Mouse (Mus musculus): Measurements from ENCODE around the gene Nubpl. TPM values are rescaled to one million over a fixed set of nuclear protein-coding genes. Genes with fewer than 3 reads are reported as not detected.

The Nubpl gene
- total RNA-seq, 1 experiment, result 6.6 TPM

DNA sequence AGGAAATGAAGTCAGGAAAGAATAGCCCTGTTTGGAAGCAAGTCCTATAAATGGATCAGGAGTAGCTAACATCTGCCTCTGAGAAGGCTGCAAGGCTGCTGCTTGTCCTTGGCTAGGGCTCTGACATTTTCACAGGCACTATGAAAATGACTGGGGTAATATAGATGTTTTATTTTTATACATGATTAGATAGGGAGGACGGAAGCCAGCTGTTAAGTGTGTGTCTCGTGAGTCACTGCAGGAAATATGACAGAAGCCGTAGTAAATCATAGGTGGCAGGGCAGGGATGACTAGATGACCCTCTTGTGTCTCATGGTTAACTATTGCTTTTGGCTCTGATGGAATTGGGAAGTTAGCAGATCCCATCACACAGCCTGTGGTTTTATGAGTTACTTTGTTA lies 28.9 kb downstream of the Nubpl start:
- no peaks in the 10 kb centered on the region for H3K4me1 ChIP-seq (ENCODE audit: control insufficient read depth in 2 of 2, insufficient read depth in 2 of 2, low read length in 2 of 2, poor library complexity in 1 of 2)
- no peaks in the 10 kb centered on the region; the same call in 1 of the 2 replicates for H3K36me3 ChIP-seq (ENCODE audit: control insufficient read depth, insufficient read depth, low read length, poor library complexity, severe bottlenecking)
- no peak overlapping the region for H3K4me3 ChIP-seq (ENCODE audit: insufficient read depth in 1 of 2, low read depth in 1 of 2, low read length in 2 of 2, poor library complexity in 1 of 2, severe bottlenecking in 1 of 2)
- TF ChIP-seq HCFC1 (IDR thresholded peaks at IDR 0.05; ENCODE audit: borderline replicate concordance, insufficient read depth, low read length) (no peak), MAFK (IDR thresholded peaks at IDR 0.05; ENCODE audit: insufficient read depth, low read depth, low read length) (no peak), CHD2 (IDR thresholded peaks at IDR 0.05; ENCODE audit: low read depth, low read length) (no peak), ZC3H11A (IDR thresholded peaks at IDR 0.05; ENCODE audit: borderline replicate concordance, low read depth, low read length) (no peak), ZNF384 (IDR thresholded peaks at IDR 0.05; ENCODE audit: low read depth, low read length) (no peak)
- H3K9me3 ChIP-seq (ENCODE audit: control insufficient read depth, insufficient read depth, low read depth, low read length), result no peaks in the 10 kb centered on the region
- H3K9ac ChIP-seq (ENCODE audit: insufficient read depth, low read depth, low read length, poor library complexity, severe bottlenecking), result no peak overlapping the region
- in situ Hi-C loops (cut with MboI; ENCODE audit: low sequenced_read_pairs in 2 of 2, unreplicated experiment in 2 of 2), result no loop called here
- DNase-seq (ENCODE audit: low read depth, low spot score), result no peak
- no peak overlapping the region for H3K27ac ChIP-seq (ENCODE audit: insufficient read depth, low read depth, low read length, poor library complexity, severe bottlenecking)

DNA sequence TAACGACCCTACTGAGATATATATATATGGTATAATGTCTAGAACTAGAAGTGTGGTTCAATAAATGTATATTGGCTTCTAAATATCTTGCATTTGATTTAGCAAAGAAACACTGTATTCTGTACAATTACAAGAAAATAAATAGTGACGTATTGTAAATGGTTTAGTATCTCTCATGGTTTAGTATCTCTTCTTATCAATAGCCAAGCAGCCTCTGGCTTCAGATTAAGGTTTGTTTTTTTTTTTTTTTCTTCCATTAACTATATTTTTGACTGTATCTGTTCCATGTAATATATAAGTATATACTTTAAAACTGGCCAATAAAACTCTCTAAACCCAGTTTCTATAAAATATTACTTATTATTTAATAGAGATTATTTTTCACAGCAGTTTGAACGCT lies 31.5 kb downstream of the Nubpl start:
- no peak for DNase-seq (ENCODE audit: low read depth, low spot score)
- H3K27ac ChIP-seq (ENCODE audit: insufficient read depth, low read depth, low read length, poor library complexity, severe bottlenecking), result no peak overlapping the region
- in situ Hi-C loops (cut with MboI; ENCODE audit: low sequenced_read_pairs in 2 of 2, unreplicated experiment in 2 of 2), result no loop called here
- no peak overlapping the region for H3K9ac ChIP-seq (ENCODE audit: insufficient read depth, low read depth, low read length, poor library complexity, severe bottlenecking)
- no peaks in the 10 kb centered on the region; the same call in 1 of the 2 replicates for H3K36me3 ChIP-seq (ENCODE audit: control insufficient read depth, insufficient read depth, low read length, poor library complexity, severe bottlenecking)
- H3K9me3 ChIP-seq (ENCODE audit: control insufficient read depth, insufficient read depth, low read depth, low read length), result no peaks in the 10 kb centered on the region
- TF ChIP-seq ZNF384 (IDR thresholded peaks at IDR 0.05; ENCODE audit: low read depth, low read length), result no peak
- TF ChIP-seq ZC3H11A (IDR thresholded peaks at IDR 0.05; ENCODE audit: borderline replicate concordance, low read depth, low read length), result no peak
- no peak for TF ChIP-seq MAFK (IDR thresholded peaks at IDR 0.05; ENCODE audit: insufficient read depth, low read depth, low read length)
- TF ChIP-seq CHD2 (IDR thresholded peaks at IDR 0.05; ENCODE audit: low read depth, low read length), result no peak
- no peak for TF ChIP-seq HCFC1 (IDR thresholded peaks at IDR 0.05; ENCODE audit: borderline replicate concordance, insufficient read depth, low read length)
- H3K4me1 ChIP-seq (ENCODE audit: control insufficient read depth in 2 of 2, insufficient read depth in 2 of 2, low read length in 2 of 2, poor library complexity in 1 of 2), result no peaks in the 10 kb centered on the region
- H3K4me3 ChIP-seq (ENCODE audit: insufficient read depth in 1 of 2, low read depth in 1 of 2, low read length in 2 of 2, poor library complexity in 1 of 2, severe bottlenecking in 1 of 2), result no peak overlapping the region

DNA sequence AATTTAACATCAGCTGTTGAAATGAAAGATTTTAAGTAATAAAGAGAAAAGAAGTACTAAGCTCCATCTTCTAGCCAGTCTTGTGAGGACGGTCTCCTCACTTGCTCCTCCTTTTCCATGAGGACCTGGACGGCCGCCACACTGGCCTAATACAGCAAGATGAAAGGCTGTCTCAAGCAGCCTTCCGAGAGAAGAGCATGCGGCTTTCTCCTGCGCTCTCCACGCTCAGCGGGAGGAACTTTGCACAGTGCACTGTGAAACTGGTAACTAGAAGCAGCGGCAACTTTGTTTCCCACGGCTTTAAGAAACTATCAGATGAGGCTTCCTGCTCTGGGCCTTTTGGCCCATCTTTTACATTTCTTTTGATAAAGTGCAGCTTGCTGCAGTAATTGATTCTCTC lies 34.7 kb downstream of the Nubpl start:
- Histone ChIP-seq H3K9me3 (ENCODE audit: control insufficient read depth, insufficient read depth, low read depth, low read length) (no peaks in the 10 kb centered on the region), H3K9ac (ENCODE audit: insufficient read depth, low read depth, low read length, poor library complexity, severe bottlenecking) (no peak overlapping the region), H3K36me3 (ENCODE audit: control insufficient read depth, insufficient read depth, low read length, poor library complexity, severe bottlenecking) (no peaks in the 10 kb centered on the region; the same call in 1 of the 2 replicates), H3K27ac (ENCODE audit: insufficient read depth, low read depth, low read length, poor library complexity, severe bottlenecking) (no peak overlapping the region), H3K4me3 (ENCODE audit: insufficient read depth in 1 of 2, low read depth in 1 of 2, low read length in 2 of 2, poor library complexity in 1 of 2, severe bottlenecking in 1 of 2) (no peak overlapping the region), H3K4me1 (ENCODE audit: control insufficient read depth in 2 of 2, insufficient read depth in 2 of 2, low read length in 2 of 2, poor library complexity in 1 of 2) (no peaks in the 10 kb centered on the region)
- TF ChIP-seq HCFC1 (IDR thresholded peaks at IDR 0.05; ENCODE audit: borderline replicate concordance, insufficient read depth, low read length) (no peak), ZC3H11A (IDR thresholded peaks at IDR 0.05; ENCODE audit: borderline replicate concordance, low read depth, low read length) (no peak), MAFK (IDR thresholded peaks at IDR 0.05; ENCODE audit: insufficient read depth, low read depth, low read length) (no peak), CHD2 (IDR thresholded peaks at IDR 0.05; ENCODE audit: low read depth, low read length) (no peak), ZNF384 (IDR thresholded peaks at IDR 0.05; ENCODE audit: low read depth, low read length) (no peak)
- in situ Hi-C loops (cut with MboI; ENCODE audit: low sequenced_read_pairs in 2 of 2, unreplicated experiment in 2 of 2), result no loop called here
- no peak for DNase-seq (ENCODE audit: low read depth, low spot score)

GRCm38 (mm10) chr12:52138296-52138695 lies 40.8 kb downstream of the Nubpl start:
- Histone ChIP-seq H3K9ac (ENCODE audit: insufficient read depth, low read depth, low read length, poor library complexity, severe bottlenecking) (no peak overlapping the region), H3K36me3 (ENCODE audit: control insufficient read depth, insufficient read depth, low read length, poor library complexity, severe bottlenecking) (no peaks in the 10 kb centered on the region; the same call in 1 of the 2 replicates), H3K4me1 (ENCODE audit: control insufficient read depth in 2 of 2, insufficient read depth in 2 of 2, low read length in 2 of 2, poor library complexity in 1 of 2) (no peaks in the 10 kb centered on the region), H3K27ac (ENCODE audit: insufficient read depth, low read depth, low read length, poor library complexity, severe bottlenecking) (no peak overlapping the region), H3K4me3 (ENCODE audit: insufficient read depth in 1 of 2, low read depth in 1 of 2, low read length in 2 of 2, poor library complexity in 1 of 2, severe bottlenecking in 1 of 2) (no peak overlapping the region), H3K9me3 (ENCODE audit: control insufficient read depth, insufficient read depth, low read depth, low read length) (no peaks in the 10 kb centered on the region)
- in situ Hi-C loops (cut with MboI; ENCODE audit: low sequenced_read_pairs in 2 of 2, unreplicated experiment in 2 of 2), result no loop called here
- DNase-seq (ENCODE audit: low read depth, low spot score), result no peak
- TF ChIP-seq ZNF384 (IDR thresholded peaks at IDR 0.05; ENCODE audit: low read depth, low read length), result no peak
- TF ChIP-seq ZC3H11A (IDR thresholded peaks at IDR 0.05; ENCODE audit: borderline replicate concordance, low read depth, low read length), result no peak
- no peak for TF ChIP-seq CHD2 (IDR thresholded peaks at IDR 0.05; ENCODE audit: low read depth, low read length)
- no peak for TF ChIP-seq HCFC1 (IDR thresholded peaks at IDR 0.05; ENCODE audit: borderline replicate concordance, insufficient read depth, low read length)
- TF ChIP-seq MAFK (IDR thresholded peaks at IDR 0.05; ENCODE audit: insufficient read depth, low read depth, low read length), result no peak

DNA sequence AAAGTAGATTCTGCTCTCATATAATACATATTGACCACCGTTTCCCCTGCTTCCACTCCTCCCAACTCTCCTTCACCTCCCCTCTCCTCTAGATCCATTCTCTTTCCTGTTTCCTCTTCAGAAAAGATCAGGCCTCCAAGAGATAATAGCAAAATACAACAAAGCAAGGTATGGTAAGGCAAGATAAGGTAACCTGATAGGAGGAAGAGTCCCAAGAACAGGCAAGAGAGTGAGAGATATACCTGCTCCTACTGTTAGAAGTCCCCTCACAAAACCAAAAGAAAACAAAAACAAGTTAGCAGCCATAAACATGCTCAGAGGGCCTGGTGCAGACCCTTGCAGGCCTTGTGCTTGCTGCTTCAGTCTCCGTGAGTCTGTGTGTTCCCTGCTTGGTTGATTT lies 49.1 kb downstream of the Nubpl start:
- H3K9ac ChIP-seq (ENCODE audit: insufficient read depth, low read depth, low read length, poor library complexity, severe bottlenecking), result no peak overlapping the region
- in situ Hi-C loops (cut with MboI; ENCODE audit: low sequenced_read_pairs in 2 of 2, unreplicated experiment in 2 of 2), result no loop called here
- no peak for DNase-seq (ENCODE audit: low read depth, low spot score)
- no peak overlapping the region for H3K4me3 ChIP-seq (ENCODE audit: insufficient read depth in 1 of 2, low read depth in 1 of 2, low read length in 2 of 2, poor library complexity in 1 of 2, severe bottlenecking in 1 of 2)
- H3K4me1 ChIP-seq (ENCODE audit: control insufficient read depth in 2 of 2, insufficient read depth in 2 of 2, low read length in 2 of 2, poor library complexity in 1 of 2), result no peaks in the 10 kb centered on the region
- TF ChIP-seq CHD2 (IDR thresholded peaks at IDR 0.05; ENCODE audit: low read depth, low read length), result no peak
- no peak for TF ChIP-seq ZNF384 (IDR thresholded peaks at IDR 0.05; ENCODE audit: low read depth, low read length)
- TF ChIP-seq MAFK (IDR thresholded peaks at IDR 0.05; ENCODE audit: insufficient read depth, low read depth, low read length), result no peak
- no peak for TF ChIP-seq HCFC1 (IDR thresholded peaks at IDR 0.05; ENCODE audit: borderline replicate concordance, insufficient read depth, low read length)
- no peak for TF ChIP-seq ZC3H11A (IDR thresholded peaks at IDR 0.05; ENCODE audit: borderline replicate concordance, low read depth, low read length)
- no peaks in the 10 kb centered on the region; the same call in 1 of the 2 replicates for H3K36me3 ChIP-seq (ENCODE audit: control insufficient read depth, insufficient read depth, low read length, poor library complexity, severe bottlenecking)
- H3K27ac ChIP-seq (ENCODE audit: insufficient read depth, low read depth, low read length, poor library complexity, severe bottlenecking), result no peak overlapping the region
- no peaks in the 10 kb centered on the region for H3K9me3 ChIP-seq (ENCODE audit: control insufficient read depth, insufficient read depth, low read depth, low read length)
